Mouse (Mus musculus) layer of hippocampus, adult 8-10 months (tissue): ENCODE measurements around the gene Entpd6. TPM values are rescaled to one million over a fixed set of nuclear protein-coding genes. Genes with fewer than 3 reads are reported as not detected.

ENCODE experiments used
- DNase-seq, 2 experiments: peaks; one replicate each; pipeline ENCODE4 v3.0.0; 2022; ENCODE audit warnings: low spot score in 2 of 2
- total RNA-seq, 4 experiments: library from RNA; stranded (reverse); gene quantifications; 2 replicates each; pipeline ENCODE4 v1.2.4; 2022

Gene Entpd6
- total RNA-seq = 10 to 100 TPM; 57.3 to 70.1 (median 67.0) TPM

GRCm38 (mm10) chr2:150748854-150749253, at the start of gene Entpd6:
Gene Entpd6 (plus strand): TSS chr2:150749042.
- peak; percentile 97 to 98 for DNase-seq

- peak in 1 of 2 experiments; percentile 25 for DNase-seq
These were observed 36.6 kb upstream of the Entpd6 start for GRCm38 (mm10) chr2:150712167-150712674.

- DNase-seq = no peak
These were observed 12.9 kb upstream of the Entpd6 start for GRCm38 (mm10) chr2:150735756-150736576.

- DNase-seq = no peak
These were observed 11.0 kb upstream of the Entpd6 start for GRCm38 (mm10) chr2:150737881-150738280.

GRCm38 (mm10) chr2:150740145-150740841, 8.5 kb upstream of the Entpd6 start:
- no peak for DNase-seq

- no peak for DNase-seq
These were observed 7.4 kb upstream of the Entpd6 start for GRCm38 (mm10) chr2:150741405-150741804.

- DNase-seq = no peak
These were observed 3.8 kb upstream of the Entpd6 start for GRCm38 (mm10) chr2:150745016-150745415.

- DNase-seq = no peak
These were observed 441 bp downstream of the Entpd6 start for GRCm38 (mm10) chr2:150749283-150749682.

GRCm38 (mm10) chr2:150750129-150750979, 1.5 kb downstream of the Entpd6 start:
- no peak for DNase-seq

- no peak for DNase-seq
These were observed 6.2 kb downstream of the Entpd6 start for GRCm38 (mm10) chr2:150755016-150755415.

- DNase-seq = no peak
These were observed 12.6 kb downstream of the Entpd6 start for GRCm38 (mm10) chr2:150761476-150761875.

- DNase-seq = peak; percentile 57 to 78
These were observed 16.8 kb downstream of the Entpd6 start for GRCm38 (mm10) chr2:150765619-150766018.

GRCm38 (mm10) chr2:150766083-150766862, 17.4 kb downstream of the Entpd6 start:
- DNase-seq = no peak

- no peak for DNase-seq
These were observed 19.8 kb downstream of the Entpd6 start for GRCm38 (mm10) chr2:150768678-150769077.

- peak in 1 of 2 experiments; percentile 38 for DNase-seq
These were observed 21.9 kb downstream of the Entpd6 start for GRCm38 (mm10) chr2:150770747-150771146.

GRCm38 (mm10) chr2:150771169-150771568, 22.3 kb downstream of the Entpd6 start:
- no peak for DNase-seq

GRCm38 (mm10) chr2:150771996-150772395, 23.2 kb downstream of the Entpd6 start:
- DNase-seq = no peak

- DNase-seq = no peak
These were observed 23.8 kb downstream of the Entpd6 start for GRCm38 (mm10) chr2:150772466-150773119.

GRCm38 (mm10) chr2:150782801-150783200, 34.0 kb downstream of the Entpd6 start:
- DNase-seq = no peak
